Mouse (Mus musculus): Measurements from ENCODE around the gene Rhoh.

The Rhoh gene

GRCm38 (mm10) chr5:65895764-65896163 lies 34.8 kb downstream of the Rhoh start:
- no peak for DNase-seq (ENCODE audit: low spot score)

GRCm38 (mm10) chr5:65897731-65898130 lies 36.7 kb downstream of the Rhoh start:
- DNase-seq (ENCODE audit: low spot score), result no peak

DNA sequence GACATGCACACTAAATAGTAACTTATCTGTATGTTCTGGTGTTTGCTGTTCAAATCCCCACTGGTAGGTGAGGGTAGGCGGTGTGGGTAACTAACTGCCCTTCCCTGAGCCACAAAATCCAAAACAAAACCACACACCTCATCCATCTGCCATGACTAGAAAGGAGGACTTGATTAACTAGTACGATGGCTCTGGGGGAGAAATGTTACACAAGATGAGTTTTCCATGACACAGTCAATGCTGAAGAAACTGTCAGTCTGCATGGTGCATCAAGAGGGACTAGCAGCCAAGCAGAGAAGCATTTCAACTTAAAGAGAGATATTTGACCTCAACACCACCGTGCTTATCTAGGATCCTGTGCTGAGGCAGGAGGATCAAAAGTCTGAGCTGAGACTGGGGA lies 37.7 kb downstream of the Rhoh start:
- DNase-seq (ENCODE audit: low spot score), result no peak

GRCm38 (mm10) chr5:65900113-65900512 lies 39.1 kb downstream of the Rhoh start:
- DNase-seq (ENCODE audit: low spot score), result no peak

DNA sequence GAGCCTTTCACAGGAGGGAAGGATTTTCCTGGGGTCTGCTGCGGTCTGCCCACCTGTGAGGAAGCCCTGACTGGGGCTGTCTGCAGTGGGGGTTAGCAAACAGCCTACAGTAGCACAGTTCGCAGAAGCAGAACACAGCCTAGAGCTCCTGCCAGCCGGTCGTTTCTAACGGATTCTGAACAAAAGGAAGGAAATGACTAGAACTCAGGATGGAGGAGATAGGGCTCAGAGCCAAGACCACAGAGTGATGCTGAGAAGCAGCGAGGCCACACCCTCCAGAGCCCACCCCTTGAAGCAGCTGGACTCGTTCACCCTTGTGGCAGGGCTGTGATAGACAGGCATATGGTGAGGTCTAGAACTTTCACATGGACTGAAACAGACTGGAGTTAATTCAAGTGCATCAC lies 39.9 kb downstream of the Rhoh start:
- no peak for DNase-seq (ENCODE audit: low spot score)

DNA sequence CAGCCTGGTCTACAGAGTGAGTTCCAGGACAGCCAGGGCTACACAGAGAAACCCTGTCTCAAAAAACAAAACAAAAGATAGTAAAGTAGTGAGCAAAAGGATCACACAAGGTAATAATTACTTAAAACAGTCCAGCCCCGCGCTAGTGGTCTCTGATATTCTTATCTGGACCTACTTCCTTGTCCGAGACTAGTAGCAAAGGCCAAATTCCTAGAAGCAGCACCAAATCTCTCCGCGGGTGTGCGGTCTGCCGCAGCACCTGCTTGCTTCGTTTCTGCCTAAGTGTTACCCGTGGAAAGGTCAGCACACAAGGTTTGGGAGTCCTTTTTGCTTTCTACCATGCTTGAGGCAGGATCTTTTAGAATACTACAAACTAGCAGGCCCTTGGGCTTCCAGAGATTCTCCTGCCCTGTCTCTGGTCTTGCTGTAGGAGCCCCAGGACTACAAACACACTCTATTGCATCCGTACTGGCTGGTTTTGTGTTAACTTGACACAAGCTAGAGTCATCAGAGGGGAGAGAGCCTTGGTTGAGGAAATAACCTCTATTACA lies 40.9 kb downstream of the Rhoh start:
- DNase-seq (ENCODE audit: low spot score), result no peak

DNA sequence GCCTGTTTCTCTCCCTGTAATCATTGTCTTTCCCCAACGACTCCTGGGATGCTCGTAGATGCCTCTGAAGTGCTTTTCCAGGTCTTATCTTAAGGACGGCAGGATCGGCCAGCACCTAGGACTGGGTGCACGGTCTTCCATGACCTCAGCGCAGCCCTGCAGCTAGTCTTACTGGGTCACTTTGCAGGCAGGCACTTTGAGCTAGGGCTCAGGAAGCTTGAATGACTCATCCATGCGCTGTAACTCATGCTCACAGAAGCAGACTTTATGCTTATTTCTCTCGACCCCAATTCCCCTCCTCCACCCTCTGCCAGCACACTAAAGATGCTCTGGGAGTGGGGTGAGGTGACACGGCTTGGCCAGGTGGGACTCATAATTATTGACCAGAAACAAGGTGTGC lies 41.8 kb downstream of the Rhoh start:
- no peak for DNase-seq (ENCODE audit: low spot score)

DNA sequence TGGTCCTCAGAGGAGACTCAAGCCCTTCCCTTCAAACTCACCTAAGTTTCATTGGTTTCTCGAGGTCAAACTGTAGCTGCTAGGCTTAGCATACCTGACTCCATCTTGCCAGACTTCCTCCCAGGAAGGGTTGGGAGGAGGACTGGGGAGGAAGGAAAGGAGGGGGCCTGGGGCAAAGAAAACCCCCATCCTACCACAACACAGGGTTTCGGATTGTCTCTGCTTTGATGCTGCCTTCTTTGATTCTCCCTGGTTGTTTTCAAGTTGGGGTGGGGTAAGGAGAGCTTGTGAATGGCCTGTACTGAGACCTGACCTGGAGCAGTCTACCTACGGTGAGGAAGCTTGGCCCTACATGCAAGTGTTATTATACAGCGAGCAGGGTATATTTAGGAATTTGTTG lies 43.5 kb downstream of the Rhoh start:
- no peak for DNase-seq (ENCODE audit: low spot score)

- no peak for DNase-seq (ENCODE audit: low spot score)
These were observed 47.7 kb downstream of the Rhoh start for GRCm38 (mm10) chr5:65908751-65909150.

GRCm38 (mm10) chr5:65909321-65909720 lies 48.3 kb downstream of the Rhoh start:
- DNase-seq (ENCODE audit: low spot score), result no peak

- DNase-seq (ENCODE audit: low spot score), result no peak
These were observed 49.4 kb downstream of the Rhoh start for GRCm38 (mm10) chr5:65910398-65910797.

DNA sequence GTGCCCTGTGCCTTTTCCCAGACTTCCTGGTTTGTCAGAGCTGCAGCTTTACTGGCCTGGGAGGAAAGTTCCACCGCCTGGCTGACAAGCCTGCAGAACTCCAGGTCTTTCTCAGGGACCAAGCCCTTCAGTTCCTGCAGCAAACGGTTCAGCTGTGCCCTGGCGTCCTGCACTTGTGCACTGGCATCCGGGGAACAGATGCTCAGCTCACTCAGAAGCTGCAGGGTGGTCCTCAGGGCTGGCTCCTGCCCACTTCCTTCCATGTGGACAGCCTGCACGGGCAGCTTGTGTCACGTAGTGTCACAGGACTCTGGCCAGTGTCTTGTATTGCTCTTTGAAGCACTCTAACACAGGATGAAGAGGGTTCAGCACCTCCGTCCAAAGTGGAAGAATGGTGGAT lies 50.7 kb downstream of the Rhoh start:
- no peak for DNase-seq (ENCODE audit: low spot score)

DNA sequence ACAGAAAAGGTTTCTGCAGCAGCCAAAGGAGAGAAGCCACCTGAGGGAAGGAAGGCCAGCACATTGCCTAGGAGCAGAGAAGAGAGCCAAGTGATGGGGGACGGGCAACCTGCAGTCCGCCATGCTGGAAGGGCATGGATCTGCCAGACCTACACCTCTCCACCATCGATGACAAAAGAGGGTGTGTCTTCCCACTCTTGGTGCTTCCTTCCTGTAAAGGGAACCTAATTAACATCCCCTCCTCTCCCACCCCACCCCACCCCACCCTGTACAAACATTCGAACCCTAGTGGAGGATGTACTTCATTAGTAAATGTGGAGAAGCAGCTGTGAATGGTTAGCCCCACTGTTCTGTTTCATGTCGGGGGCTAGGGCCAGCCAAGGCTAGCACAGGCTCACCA lies 51.2 kb downstream of the Rhoh start:
- no peak for DNase-seq (ENCODE audit: low spot score)

DNA sequence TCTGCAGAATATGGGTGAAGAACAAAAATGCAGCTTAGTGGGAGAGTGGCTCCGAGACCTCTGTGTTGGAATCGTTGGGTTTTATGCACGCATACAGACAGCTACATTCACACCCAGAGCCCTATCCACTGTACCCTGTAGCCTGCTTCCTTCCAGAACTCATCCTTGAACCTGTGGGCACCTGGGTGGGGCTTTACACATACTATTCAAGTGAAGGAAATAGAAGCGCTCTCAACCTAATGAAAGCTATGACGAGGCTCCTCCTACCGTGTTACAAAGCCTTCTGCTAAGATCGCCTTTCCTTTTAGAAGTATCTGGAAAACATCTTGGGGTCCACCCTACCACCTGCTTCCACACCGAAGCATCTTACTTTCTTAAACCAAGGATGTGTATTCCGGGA lies 52.1 kb downstream of the Rhoh start:
- no peak for DNase-seq (ENCODE audit: low spot score)

GRCm38 (mm10) chr5:65914342-65914741 lies 53.3 kb downstream of the Rhoh start:
- DNase-seq (ENCODE audit: low spot score), result no peak

- no peak for DNase-seq (ENCODE audit: low spot score)
These were observed 55.9 kb downstream of the Rhoh start for GRCm38 (mm10) chr5:65916930-65917329.

GRCm38 (mm10) chr5:65918601-65919000 lies 57.6 kb downstream of the Rhoh start:
- DNase-seq (ENCODE audit: low spot score), result no peak

DNA sequence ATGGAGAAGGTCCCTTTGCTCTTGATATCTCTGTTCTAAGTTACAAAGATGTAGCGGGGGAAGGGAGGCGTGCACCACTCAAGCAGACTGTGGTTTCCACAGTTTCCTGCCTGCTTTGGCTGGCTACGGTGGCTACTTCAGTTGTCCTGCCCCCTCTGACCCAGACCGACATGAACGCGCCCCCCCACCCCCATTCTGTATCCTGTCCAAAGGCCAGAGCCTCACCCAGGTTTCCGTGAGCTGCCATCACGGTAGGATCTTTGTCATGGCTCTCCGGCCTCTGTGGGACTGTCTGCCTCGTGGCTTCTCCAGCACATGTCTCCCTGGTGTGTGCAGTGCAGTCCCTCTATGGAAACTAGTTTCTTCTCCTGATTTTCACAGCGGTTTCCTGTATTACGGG lies 58.3 kb downstream of the Rhoh start:
- DNase-seq (ENCODE audit: low spot score), result no peak

DNA sequence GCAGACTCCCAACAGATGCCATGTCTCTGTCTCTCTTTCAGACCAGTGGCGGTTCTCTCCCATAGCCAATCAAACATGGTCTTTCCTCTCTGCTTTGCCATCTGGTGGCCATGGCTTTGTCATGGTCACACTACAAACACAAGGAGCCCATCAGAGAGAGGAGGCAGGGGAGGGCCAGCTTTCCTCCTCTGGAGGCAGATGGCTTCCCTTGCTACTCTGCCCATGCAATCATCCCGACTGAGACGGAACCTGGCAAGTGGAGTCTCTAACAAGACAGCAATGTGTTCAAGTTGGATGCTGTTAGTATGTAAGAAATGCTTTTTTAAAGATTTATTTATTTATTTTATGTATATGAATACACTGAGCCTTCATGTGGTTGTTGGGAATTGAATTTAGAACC lies 58.9 kb downstream of the Rhoh start:
- no peak for DNase-seq (ENCODE audit: low spot score)

DNA sequence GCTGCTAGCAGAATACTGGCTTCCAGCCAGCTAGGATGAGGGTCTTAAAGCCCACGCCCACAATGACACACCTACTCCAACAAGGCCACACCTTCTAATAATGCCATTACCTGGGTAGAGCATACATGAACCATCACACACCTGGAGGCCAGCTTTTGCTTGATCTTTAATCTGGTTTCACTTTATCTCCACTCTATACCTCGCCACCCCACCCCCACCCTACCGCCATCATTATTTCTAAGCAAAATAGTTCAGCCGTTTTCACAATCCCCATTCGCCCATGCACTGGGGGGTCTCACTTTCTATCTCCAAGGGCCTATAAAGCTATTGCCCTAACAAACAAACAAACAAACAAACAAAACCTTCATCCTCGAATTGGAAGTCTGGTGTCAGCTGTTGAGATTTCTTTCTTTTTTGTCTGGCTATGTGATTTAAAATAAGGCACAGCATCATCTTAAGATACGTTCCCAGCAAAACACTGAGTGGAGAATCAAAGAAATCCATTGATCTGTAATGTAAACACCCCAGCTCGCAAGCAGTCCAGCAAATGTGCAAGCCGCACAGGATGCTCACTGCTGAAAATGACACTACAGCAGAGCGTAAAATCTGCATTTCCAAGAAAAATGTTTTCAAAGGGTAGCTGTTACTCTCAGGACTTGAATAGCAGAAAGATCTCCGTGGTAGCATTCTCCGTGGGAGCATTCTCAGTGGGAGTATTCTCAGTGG lies 59.9 kb downstream of the Rhoh start:
- no peak for DNase-seq (ENCODE audit: low spot score)

DNA sequence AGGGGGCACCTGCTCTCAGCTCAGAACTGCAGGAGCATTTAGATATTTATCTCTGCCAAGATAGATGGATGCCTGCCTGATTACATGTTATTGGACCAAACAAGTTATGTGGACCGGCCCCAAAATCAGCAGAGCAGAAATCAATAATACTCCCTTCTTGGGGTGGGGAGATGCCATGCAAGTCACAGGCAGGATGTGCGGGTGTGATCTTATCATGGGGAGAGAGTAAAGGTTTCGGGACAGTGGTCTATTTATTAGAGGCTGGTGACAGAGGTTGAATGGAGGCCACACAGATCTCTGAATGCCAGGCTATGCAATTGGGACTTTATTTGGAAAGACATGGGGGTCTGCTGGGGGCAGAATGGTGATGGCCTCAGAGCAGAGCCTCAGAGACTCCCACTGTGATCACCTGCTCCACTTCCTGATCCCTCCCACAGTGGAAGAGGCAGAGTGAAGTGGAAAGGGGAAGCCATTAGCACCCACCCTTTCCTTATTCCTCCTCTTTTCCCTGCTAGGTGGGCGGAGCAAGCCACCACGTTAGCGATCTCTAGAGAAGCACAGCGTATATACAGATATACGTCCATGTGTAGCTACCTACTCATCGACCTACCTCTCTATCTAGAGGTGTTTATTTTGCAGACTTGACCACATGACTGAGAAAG lies 60.6 kb downstream of the Rhoh start:
- no peak for DNase-seq (ENCODE audit: low spot score)

DNA sequence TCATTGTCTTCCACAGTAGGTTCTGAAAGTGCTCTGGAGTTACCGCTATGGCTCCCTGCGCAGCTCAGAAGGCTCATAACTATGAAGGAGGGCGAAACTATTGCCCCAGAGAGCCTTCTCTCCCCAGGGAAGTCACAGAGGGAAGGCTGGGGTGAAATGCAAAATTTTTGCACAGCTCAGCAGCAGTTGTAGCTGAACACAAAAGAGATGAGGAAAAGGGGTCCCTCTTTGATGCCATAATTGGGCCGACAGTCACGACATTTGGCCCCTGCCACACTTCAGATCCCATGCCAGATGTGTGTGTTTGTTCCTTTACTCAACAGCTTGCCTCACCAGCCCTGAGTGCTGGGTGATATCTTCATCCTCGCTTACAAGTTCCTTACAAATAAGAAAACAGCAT lies 65.7 kb downstream of the Rhoh start:
- no peak for DNase-seq (ENCODE audit: low spot score)

DNA sequence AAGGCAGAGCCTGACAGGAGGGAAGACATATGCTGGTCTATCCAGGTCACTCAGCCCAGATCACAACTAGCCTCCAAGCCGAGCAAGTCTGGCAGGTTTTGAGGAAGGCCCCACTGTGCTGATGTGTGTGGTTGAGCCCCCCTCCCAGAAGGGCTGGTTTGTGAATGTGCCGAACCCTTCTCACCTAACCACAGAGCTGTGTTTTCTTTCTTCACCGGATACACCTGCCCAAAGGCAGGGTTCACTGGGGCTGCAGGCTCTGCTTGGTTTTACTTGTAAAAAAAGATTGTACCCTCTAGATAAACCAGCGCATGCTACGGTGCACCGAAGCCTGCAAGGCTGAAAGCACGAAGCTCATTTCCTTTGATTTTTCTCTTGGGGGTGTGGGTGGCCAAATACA lies 68.1 kb downstream of the Rhoh start:
- DNase-seq (ENCODE audit: low spot score), result no peak

GRCm38 (mm10) chr5:65930171-65930570 lies 69.2 kb downstream of the Rhoh start:
- no peak for DNase-seq (ENCODE audit: low spot score)
